Mouse (Mus musculus): ENCODE measurements around the gene Crtc1. TPM values are rescaled to one million over a fixed set of nuclear protein-coding genes. Genes with fewer than 3 reads are reported as not detected.

Crtc1 gene
- polyA plus RNA-seq, 1 experiment from 2014 or later = 7.0 TPM

DNA sequence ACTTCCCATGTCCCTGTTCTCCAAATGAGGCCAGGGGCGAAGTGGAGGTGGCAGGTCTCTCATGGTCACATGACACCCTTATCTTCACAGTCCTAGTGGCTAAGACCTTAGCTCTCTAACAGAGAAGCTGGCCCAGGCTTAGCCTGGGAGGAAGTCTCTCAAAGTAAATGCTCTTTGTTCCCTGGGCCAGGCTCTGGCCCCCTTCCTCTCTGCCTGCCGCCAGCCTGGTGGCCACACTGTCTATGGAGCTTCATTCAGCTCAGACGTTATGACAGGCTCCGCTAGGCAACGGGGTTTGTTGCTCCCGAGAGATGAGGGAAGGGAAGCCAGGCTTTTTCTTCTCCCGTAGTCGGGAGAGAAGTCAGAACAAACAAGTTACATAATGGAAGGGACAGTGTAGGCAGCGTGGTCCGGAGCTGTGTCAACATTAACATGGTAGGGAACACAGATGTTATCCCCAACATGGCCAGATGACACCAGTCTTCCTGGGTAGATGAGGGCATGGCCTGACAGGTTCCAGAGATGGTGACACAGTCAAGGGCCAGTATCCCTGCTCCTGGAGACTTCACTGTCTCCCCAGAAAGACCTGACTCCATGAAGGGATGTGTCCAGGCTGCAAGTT, 30.0 kb upstream of the Crtc1 start:
- H3K4me3 ChIP-seq (ENCODE audit: low read depth, low read length) = no peak overlapping the region
- WGBS = 24% methylated on average over 10 of the region's 10 CpGs
- peaks cover 18% of the 10 kb centered on the region; the same call in 1 of the 2 replicates for H3K4me1 ChIP-seq (ENCODE audit: insufficient read depth, low read depth, low read length)
- no peaks in the 10 kb centered on the region for H3K27me3 ChIP-seq (replicated peaks; ENCODE audit: insufficient read depth, low read length)
- H3K9ac ChIP-seq (replicated peaks; ENCODE audit: low read depth) = no peak overlapping the region
- H3K9me3 ChIP-seq (ENCODE audit: low read length) = no peaks in the 10 kb centered on the region
- TF ChIP-seq EP300 (IDR thresholded peaks at IDR 0.05) (no peak), CTCF (IDR thresholded peaks at IDR 0.05) (no peak)
- DNase-seq (ENCODE audit: low spot score) (no peak), ATAC-seq (peak; percentile 63)
- H3K27ac ChIP-seq (ENCODE audit: low read length) = peak overlapping the region; percentile 62; the same call in 1 of the 2 replicates
- H3K36me3 ChIP-seq (ENCODE audit: insufficient read depth, low read length) = no peaks in the 10 kb centered on the region
- no peak overlapping the region for H3K4me2 ChIP-seq (replicated peaks; ENCODE audit: low read depth, low read length)

DNA sequence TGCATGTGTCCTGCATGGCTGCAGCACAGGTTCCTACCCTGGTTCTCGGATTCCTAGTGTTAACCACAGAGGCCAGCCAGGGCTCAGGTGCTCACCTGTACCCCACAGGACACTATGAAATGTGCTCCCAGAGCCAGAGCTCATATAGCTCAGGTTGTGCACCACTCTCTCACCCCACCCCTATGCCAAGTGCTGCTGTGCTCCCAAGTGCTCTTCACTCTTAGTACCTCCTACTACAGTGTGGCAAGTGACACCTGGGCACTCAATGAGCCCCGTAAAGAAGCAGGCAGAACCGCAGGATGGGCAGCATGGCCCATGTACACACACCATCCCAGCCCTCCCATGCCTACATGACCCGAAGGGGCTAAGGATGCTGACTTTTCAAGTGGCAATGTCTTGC, 29.4 kb upstream of the Crtc1 start:
- Histone ChIP-seq H3K4me2 (replicated peaks; ENCODE audit: low read depth, low read length) (no peak overlapping the region), H3K4me3 (ENCODE audit: low read depth, low read length) (no peak overlapping the region), H3K36me3 (ENCODE audit: insufficient read depth, low read length) (no peaks in the 10 kb centered on the region), H3K4me1 (ENCODE audit: insufficient read depth, low read depth, low read length) (peaks cover 18% of the 10 kb centered on the region; the same call in 1 of the 2 replicates), H3K27ac (ENCODE audit: low read length) (no peak overlapping the region), H3K27me3 (replicated peaks; ENCODE audit: insufficient read depth, low read length) (no peaks in the 10 kb centered on the region), H3K9ac (replicated peaks; ENCODE audit: low read depth) (no peak overlapping the region), H3K9me3 (ENCODE audit: low read length) (no peaks in the 10 kb centered on the region)
- DNase-seq (ENCODE audit: low spot score) = peak; percentile 84
- peak; percentile 90 for ATAC-seq
- 59% methylated on average over 4 of the region's 4 CpGs for WGBS
- TF ChIP-seq EP300 (IDR thresholded peaks at IDR 0.05) (no peak), CTCF (IDR thresholded peaks at IDR 0.05) (no peak)

DNA sequence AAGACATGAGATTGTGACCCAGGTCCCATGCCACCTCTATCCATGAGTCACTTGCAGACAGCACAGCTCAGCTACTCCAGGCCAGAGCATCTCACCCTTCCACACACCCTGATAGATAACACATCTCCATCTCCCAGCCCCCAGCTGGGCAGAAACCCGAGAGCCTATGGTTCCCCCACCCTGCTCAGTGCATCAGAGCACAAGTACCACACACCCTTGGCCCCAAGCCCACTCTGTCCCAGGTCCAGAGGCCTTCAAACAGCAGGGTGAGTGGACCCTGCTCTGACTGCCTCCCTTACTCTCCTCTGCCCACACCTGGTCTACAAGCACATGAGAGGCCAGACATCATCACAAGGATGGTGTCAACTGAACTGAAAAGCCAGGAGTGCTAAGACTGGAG, 28.5 kb upstream of the Crtc1 start:
- no peaks in the 10 kb centered on the region for H3K36me3 ChIP-seq (ENCODE audit: insufficient read depth, low read length)
- H3K4me3 ChIP-seq (ENCODE audit: low read depth, low read length) = no peak overlapping the region
- ATAC-seq (no peak), DNase-seq (ENCODE audit: low spot score) (no peak)
- WGBS = 16% methylated on average over 1 of the region's 1 CpGs
- TF ChIP-seq EP300 (IDR thresholded peaks at IDR 0.05) (no peak), CTCF (IDR thresholded peaks at IDR 0.05) (no peak)
- no peaks in the 10 kb centered on the region for H3K9me3 ChIP-seq (ENCODE audit: low read length)
- no peak overlapping the region for H3K4me2 ChIP-seq (replicated peaks; ENCODE audit: low read depth, low read length)
- no peaks in the 10 kb centered on the region for H3K27me3 ChIP-seq (replicated peaks; ENCODE audit: insufficient read depth, low read length)
- no peak overlapping the region for H3K9ac ChIP-seq (replicated peaks; ENCODE audit: low read depth)
- no peak overlapping the region for H3K27ac ChIP-seq (ENCODE audit: low read length)
- H3K4me1 ChIP-seq (ENCODE audit: insufficient read depth, low read depth, low read length) = peaks cover 18% of the 10 kb centered on the region; the same call in 1 of the 2 replicates

DNA sequence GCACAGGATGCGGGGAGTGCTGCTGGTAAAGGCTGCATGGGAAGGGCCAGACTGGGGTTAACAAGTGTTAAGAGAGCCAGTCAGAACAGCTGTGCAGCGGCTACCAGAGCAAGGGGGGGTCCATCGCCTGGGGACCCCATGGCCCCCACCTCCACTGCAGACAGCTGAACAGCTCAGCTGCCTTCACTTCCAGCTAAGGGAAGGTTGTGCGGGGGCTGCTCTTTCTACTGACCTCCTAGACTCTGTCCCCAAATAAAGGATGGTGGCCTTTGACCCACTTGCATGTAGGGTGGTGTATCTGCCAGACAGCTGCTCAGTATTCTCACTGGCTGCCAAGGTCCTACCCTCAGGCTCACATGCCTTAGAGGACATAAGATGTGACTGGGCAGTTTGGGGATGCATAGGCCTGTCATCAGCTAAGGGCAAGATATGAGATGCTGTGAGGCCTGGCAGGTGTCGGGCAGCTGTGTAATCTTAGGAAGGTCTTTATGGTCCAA, 27.9 kb upstream of the Crtc1 start:
- Histone ChIP-seq H3K4me2 (replicated peaks; ENCODE audit: low read depth, low read length) (no peak overlapping the region), H3K9ac (replicated peaks; ENCODE audit: low read depth) (no peak overlapping the region), H3K9me3 (ENCODE audit: low read length) (no peaks in the 10 kb centered on the region), H3K4me1 (ENCODE audit: insufficient read depth, low read depth, low read length) (peaks cover 18% of the 10 kb centered on the region; the same call in 1 of the 2 replicates), H3K4me3 (ENCODE audit: low read depth, low read length) (no peak overlapping the region), H3K27ac (ENCODE audit: low read length) (no peak overlapping the region), H3K36me3 (ENCODE audit: insufficient read depth, low read length) (no peaks in the 10 kb centered on the region), H3K27me3 (replicated peaks; ENCODE audit: insufficient read depth, low read length) (no peaks in the 10 kb centered on the region)
- DNase-seq (ENCODE audit: low spot score) (no peak), ATAC-seq (no peak)
- TF ChIP-seq CTCF (IDR thresholded peaks at IDR 0.05) = no peak
- TF ChIP-seq EP300 (IDR thresholded peaks at IDR 0.05) = no peak
- 69% methylated on average over 5 of the region's 5 CpGs for WGBS

DNA sequence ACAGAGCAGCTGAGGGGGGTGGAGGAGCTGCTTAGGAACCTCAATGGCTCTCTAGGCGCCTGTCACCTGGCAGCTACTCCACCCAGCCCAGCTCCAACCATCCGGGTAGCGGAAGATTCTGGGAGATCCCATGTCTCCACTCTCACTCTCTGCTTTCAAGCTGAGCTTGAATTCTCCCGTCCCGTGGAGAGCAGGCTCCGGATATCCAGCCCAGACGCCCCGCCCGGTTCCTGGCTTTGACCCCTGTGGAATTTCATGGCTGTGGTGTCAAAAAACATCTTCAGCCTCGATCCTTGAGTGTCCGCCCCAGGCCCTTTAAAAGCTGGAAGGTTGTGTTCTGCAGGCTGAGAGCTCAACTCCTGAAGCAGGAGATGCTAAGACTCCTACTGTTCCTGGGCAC, 27.4 kb upstream of the Crtc1 start:
- Histone ChIP-seq H3K4me2 (replicated peaks; ENCODE audit: low read depth, low read length) (no peak overlapping the region), H3K4me1 (ENCODE audit: insufficient read depth, low read depth, low read length) (peaks cover 18% of the 10 kb centered on the region; the same call in 1 of the 2 replicates), H3K9ac (replicated peaks; ENCODE audit: low read depth) (no peak overlapping the region), H3K4me3 (ENCODE audit: low read depth, low read length) (no peak overlapping the region), H3K36me3 (ENCODE audit: insufficient read depth, low read length) (no peaks in the 10 kb centered on the region), H3K27me3 (replicated peaks; ENCODE audit: insufficient read depth, low read length) (no peaks in the 10 kb centered on the region), H3K9me3 (ENCODE audit: low read length) (no peaks in the 10 kb centered on the region), H3K27ac (ENCODE audit: low read length) (no peak overlapping the region)
- WGBS = 34% methylated on average over 11 of the region's 11 CpGs
- DNase-seq (ENCODE audit: low spot score) (no peak), ATAC-seq (no peak)
- TF ChIP-seq CTCF (IDR thresholded peaks at IDR 0.05) = no peak
- no peak for TF ChIP-seq EP300 (IDR thresholded peaks at IDR 0.05)

DNA sequence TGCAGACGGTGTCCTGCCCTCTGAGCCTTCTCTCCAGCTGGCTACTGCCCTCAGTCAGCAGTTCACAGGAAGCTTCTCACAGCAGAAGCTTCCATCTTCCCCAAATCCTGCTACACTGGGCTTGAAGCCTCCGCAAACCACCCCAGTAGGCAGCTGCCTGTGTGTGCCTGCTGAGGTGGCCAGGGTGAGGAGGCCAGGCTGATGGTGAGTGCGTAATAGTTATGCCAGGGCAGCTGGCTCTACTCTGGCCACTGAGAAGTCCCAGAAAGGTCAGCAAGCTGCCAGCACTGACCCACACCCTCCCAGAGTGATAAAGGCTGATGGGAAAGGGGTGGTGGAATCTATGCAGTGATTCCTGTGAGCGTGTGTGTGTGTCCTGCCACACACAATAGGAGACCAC, 26.9 kb upstream of the Crtc1 start:
- H3K9ac ChIP-seq (replicated peaks; ENCODE audit: low read depth) = no peak overlapping the region
- H3K4me2 ChIP-seq (replicated peaks; ENCODE audit: low read depth, low read length) = no peak overlapping the region
- no peaks in the 10 kb centered on the region for H3K36me3 ChIP-seq (ENCODE audit: insufficient read depth, low read length)
- 77% methylated on average over 4 of the region's 4 CpGs for WGBS
- H3K27ac ChIP-seq (ENCODE audit: low read length) = no peak overlapping the region
- no peak overlapping the region for H3K4me3 ChIP-seq (ENCODE audit: low read depth, low read length)
- H3K27me3 ChIP-seq (replicated peaks; ENCODE audit: insufficient read depth, low read length) = no peaks in the 10 kb centered on the region
- no peaks in the 10 kb centered on the region for H3K9me3 ChIP-seq (ENCODE audit: low read length)
- TF ChIP-seq EP300 (IDR thresholded peaks at IDR 0.05) = no peak
- no peak for TF ChIP-seq CTCF (IDR thresholded peaks at IDR 0.05)
- DNase-seq (ENCODE audit: low spot score) = no peak
- H3K4me1 ChIP-seq (ENCODE audit: insufficient read depth, low read depth, low read length) = peaks cover 18% of the 10 kb centered on the region; the same call in 1 of the 2 replicates
- no peak for ATAC-seq

All from lung, postnatal 0 days (tissue).